Mouse (Mus musculus) lung, postnatal 0 days (tissue): ENCODE data around the gene Lipc.

Experiments
- CTCF ChIP-seq: IDR thresholded peaks from 2 replicates; pipeline ENCODE4 v1.5.1; 2016; ENCODE audit warnings: antibody characterized with exemption, mild to moderate bottlenecking
- EP300 ChIP-seq: IDR thresholded peaks from 2 replicates; pipeline ENCODE4 v1.6.1; 2016; ENCODE audit warnings: antibody characterized with exemption, mild to moderate bottlenecking, control low read depth

- TF ChIP-seq CTCF (no peak), EP300 (peak; percentile 45; the same call in 1 of the 2 replicates)
These were observed 82.7 kb downstream of the Lipc start for GRCm38 (mm10) chr9:70869169-70869873.
